Mouse (Mus musculus): ENCODE measurements around the gene Thsd4. TPM values are rescaled to one million over a fixed set of nuclear protein-coding genes. Genes with fewer than 3 reads are reported as not detected.

The Thsd4 gene
- polyA plus RNA-seq, 1 experiment from 2014 or later, result 11.8 TPM

DNA sequence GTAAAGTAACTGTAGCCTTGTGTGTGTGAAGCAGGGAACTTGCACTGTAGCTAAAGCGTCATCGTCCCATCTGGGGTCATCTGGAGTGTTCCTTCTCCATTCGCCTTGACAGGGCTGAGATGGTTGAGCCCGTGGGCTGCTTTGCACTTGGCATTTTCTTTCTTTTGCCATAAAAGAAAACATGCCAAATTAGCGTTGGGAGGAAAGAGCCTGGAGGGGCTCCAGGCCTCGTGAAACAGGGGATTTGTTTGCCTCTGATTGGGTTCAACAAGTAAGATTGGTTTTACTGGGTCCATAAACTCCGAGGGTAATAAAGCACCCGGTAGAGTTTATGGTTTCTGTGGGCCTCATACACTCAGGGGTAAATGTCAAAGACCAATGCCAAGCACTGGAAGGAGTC is 519.5 kb downstream of the Thsd4 start:
- H3K4me3 ChIP-seq (ENCODE audit: low read depth, low read length), result no peak overlapping the region
- no peaks in the 10 kb centered on the region for H3K36me3 ChIP-seq (ENCODE audit: control insufficient read depth, insufficient read depth, low read length)
- 37% methylated on average over 8 of the region's 8 CpGs for WGBS
- no peak overlapping the region for H3K9ac ChIP-seq (ENCODE audit: low read length)
- ATAC-seq (ENCODE audit: insufficient number of reproducible peaks, low FRiP score, low TSS enrichment, low read depth), result peak; percentile 39; the same call in 1 of the 2 replicates
- H3K4me1 ChIP-seq (ENCODE audit: control insufficient read depth, insufficient read depth, low read length), result 0 out of 2 replicates have a peak, but pooled peaks cover 5% of the 10 kb centered on the region
- no peaks in the 10 kb centered on the region for H3K9me3 ChIP-seq (ENCODE audit: control insufficient read depth, low read length)
- H3K27me3 ChIP-seq (ENCODE audit: control insufficient read depth, insufficient read depth, low read length), result no peaks in the 10 kb centered on the region
- peak; percentile 59 for DNase-seq (ENCODE audit: low spot score)
- no peak overlapping the region for H3K4me2 ChIP-seq (ENCODE audit: low read depth, severe bottlenecking)
- H3K27ac ChIP-seq (replicated peaks; ENCODE audit: low read depth, low read length), result peak overlapping the region; percentile 16

DNA sequence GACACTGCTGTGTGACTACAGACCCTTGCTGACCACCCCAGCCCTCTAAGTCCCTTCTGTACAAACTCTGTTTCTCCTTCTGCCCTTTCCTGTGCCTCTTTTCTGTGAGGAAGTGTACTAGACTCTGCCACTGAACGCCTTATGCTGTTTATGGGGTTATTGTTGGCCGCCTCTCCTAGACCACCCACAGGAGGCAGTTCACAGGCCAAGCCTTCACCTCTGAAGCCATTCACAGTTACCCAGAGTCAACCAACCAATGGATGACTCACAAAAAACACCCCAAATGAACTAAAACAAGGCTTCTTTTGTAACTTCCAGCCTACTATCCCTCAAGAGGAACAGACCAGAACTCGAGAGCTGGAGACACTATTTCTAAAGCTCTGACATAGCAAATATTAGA is 520.4 kb downstream of the Thsd4 start:
- Histone ChIP-seq H3K27me3 (ENCODE audit: control insufficient read depth, insufficient read depth, low read length) (no peaks in the 10 kb centered on the region), H3K27ac (replicated peaks; ENCODE audit: low read depth, low read length) (no peak overlapping the region), H3K4me2 (ENCODE audit: low read depth, severe bottlenecking) (no peak overlapping the region), H3K4me3 (ENCODE audit: low read depth, low read length) (no peak overlapping the region), H3K36me3 (ENCODE audit: control insufficient read depth, insufficient read depth, low read length) (no peaks in the 10 kb centered on the region), H3K4me1 (ENCODE audit: control insufficient read depth, insufficient read depth, low read length) (0 out of 2 replicates have a peak, but pooled peaks cover 5% of the 10 kb centered on the region), H3K9me3 (ENCODE audit: control insufficient read depth, low read length) (no peaks in the 10 kb centered on the region), H3K9ac (ENCODE audit: low read length) (no peak overlapping the region)
- ATAC-seq (ENCODE audit: insufficient number of reproducible peaks, low FRiP score, low TSS enrichment, low read depth) (no peak), DNase-seq (ENCODE audit: low spot score) (no peak)
- 60% methylated on average over 3 of the region's 3 CpGs for WGBS

GRCm38 (mm10) chr9:59997725-59998124 is 524.1 kb downstream of the Thsd4 start:
- no peaks in the 10 kb centered on the region for H3K36me3 ChIP-seq (ENCODE audit: control insufficient read depth, insufficient read depth, low read length)
- no peaks in the 10 kb centered on the region for H3K9me3 ChIP-seq (ENCODE audit: control insufficient read depth, low read length)
- no peak for ATAC-seq (ENCODE audit: insufficient number of reproducible peaks, low FRiP score, low TSS enrichment, low read depth)
- no peak overlapping the region for H3K4me2 ChIP-seq (ENCODE audit: low read depth, severe bottlenecking)
- H3K4me1 ChIP-seq (ENCODE audit: control insufficient read depth, insufficient read depth, low read length), result 0 out of 2 replicates have a peak, but pooled peaks cover 5% of the 10 kb centered on the region
- 90% methylated on average over 4 of the region's 4 CpGs for WGBS
- no peak overlapping the region for H3K27ac ChIP-seq (replicated peaks; ENCODE audit: low read depth, low read length)
- DNase-seq (ENCODE audit: low spot score), result no peak
- H3K9ac ChIP-seq (ENCODE audit: low read length), result no peak overlapping the region
- H3K4me3 ChIP-seq (ENCODE audit: low read depth, low read length), result no peak overlapping the region
- H3K27me3 ChIP-seq (ENCODE audit: control insufficient read depth, insufficient read depth, low read length), result no peaks in the 10 kb centered on the region

DNA sequence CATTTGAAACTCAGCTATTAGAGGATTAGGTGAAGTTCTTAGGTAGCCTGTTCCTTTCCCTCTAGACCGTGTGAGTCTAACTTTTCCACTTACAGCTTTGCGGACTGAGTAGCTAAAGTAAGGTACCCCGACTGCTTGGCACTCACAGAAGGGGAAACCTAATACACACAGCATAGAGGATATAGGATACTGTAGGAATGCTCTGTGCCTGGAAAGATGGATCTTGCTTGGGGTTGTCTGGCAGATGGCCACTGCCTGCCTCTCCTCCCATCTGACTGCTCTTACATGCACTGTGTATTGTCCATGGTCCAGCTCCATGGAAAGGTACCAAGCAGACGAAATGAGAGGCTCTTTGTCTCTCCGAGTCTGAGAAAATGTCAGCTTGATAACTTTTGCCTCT is 530.4 kb downstream of the Thsd4 start:
- H3K4me3 ChIP-seq (ENCODE audit: low read depth, low read length), result no peak overlapping the region
- WGBS, result 87% methylated on average over 5 of the region's 5 CpGs
- no peak overlapping the region for H3K27ac ChIP-seq (replicated peaks; ENCODE audit: low read depth, low read length)
- H3K4me2 ChIP-seq (ENCODE audit: low read depth, severe bottlenecking), result no peak overlapping the region
- no peaks in the 10 kb centered on the region for H3K27me3 ChIP-seq (ENCODE audit: control insufficient read depth, insufficient read depth, low read length)
- no peaks in the 10 kb centered on the region for H3K9me3 ChIP-seq (ENCODE audit: control insufficient read depth, low read length)
- ATAC-seq (ENCODE audit: insufficient number of reproducible peaks, low FRiP score, low TSS enrichment, low read depth) (no peak), DNase-seq (ENCODE audit: low spot score) (no peak)
- H3K9ac ChIP-seq (ENCODE audit: low read length), result no peak overlapping the region
- H3K36me3 ChIP-seq (ENCODE audit: control insufficient read depth, insufficient read depth, low read length), result no peaks in the 10 kb centered on the region
- H3K4me1 ChIP-seq (ENCODE audit: control insufficient read depth, insufficient read depth, low read length), result no peaks in the 10 kb centered on the region

- H3K27ac ChIP-seq (replicated peaks; ENCODE audit: low read depth, low read length), result no peak overlapping the region
- H3K4me2 ChIP-seq (ENCODE audit: low read depth, severe bottlenecking), result no peak overlapping the region
- H3K27me3 ChIP-seq (ENCODE audit: control insufficient read depth, insufficient read depth, low read length), result no peaks in the 10 kb centered on the region
- DNase-seq (ENCODE audit: low spot score) (peak; percentile 77), ATAC-seq (ENCODE audit: insufficient number of reproducible peaks, low FRiP score, low TSS enrichment, low read depth) (no peak)
- no peaks in the 10 kb centered on the region for H3K4me1 ChIP-seq (ENCODE audit: control insufficient read depth, insufficient read depth, low read length)
- no peaks in the 10 kb centered on the region for H3K9me3 ChIP-seq (ENCODE audit: control insufficient read depth, low read length)
- H3K36me3 ChIP-seq (ENCODE audit: control insufficient read depth, insufficient read depth, low read length), result no peaks in the 10 kb centered on the region
- WGBS, result 0% methylated on average over 1 of the region's 1 CpGs
- no peak overlapping the region for H3K9ac ChIP-seq (ENCODE audit: low read length)
- no peak overlapping the region for H3K4me3 ChIP-seq (ENCODE audit: low read depth, low read length)
Observed at GRCm38 (mm10) chr9:59989864-59990263, 532.0 kb downstream of the Thsd4 start.

GRCm38 (mm10) chr9:59985900-59986572 is 535.8 kb downstream of the Thsd4 start:
- H3K4me3 ChIP-seq (ENCODE audit: low read depth, low read length), result no peak overlapping the region
- 86% methylated on average over 3 of the region's 3 CpGs for WGBS
- H3K4me1 ChIP-seq (ENCODE audit: control insufficient read depth, insufficient read depth, low read length), result no peaks in the 10 kb centered on the region
- no peak for DNase-seq (ENCODE audit: low spot score)
- H3K4me2 ChIP-seq (ENCODE audit: low read depth, severe bottlenecking), result no peak overlapping the region
- no peaks in the 10 kb centered on the region for H3K27me3 ChIP-seq (ENCODE audit: control insufficient read depth, insufficient read depth, low read length)
- H3K9ac ChIP-seq (ENCODE audit: low read length), result no peak overlapping the region
- no peak for ATAC-seq (ENCODE audit: insufficient number of reproducible peaks, low FRiP score, low TSS enrichment, low read depth)
- H3K27ac ChIP-seq (replicated peaks; ENCODE audit: low read depth, low read length), result no peak overlapping the region
- H3K36me3 ChIP-seq (ENCODE audit: control insufficient read depth, insufficient read depth, low read length), result no peaks in the 10 kb centered on the region
- H3K9me3 ChIP-seq (ENCODE audit: control insufficient read depth, low read length), result no peaks in the 10 kb centered on the region

- H3K36me3 ChIP-seq (ENCODE audit: control insufficient read depth, insufficient read depth, low read length), result no peaks in the 10 kb centered on the region
- H3K27ac ChIP-seq (replicated peaks; ENCODE audit: low read depth, low read length), result no peak overlapping the region
- H3K27me3 ChIP-seq (ENCODE audit: control insufficient read depth, insufficient read depth, low read length), result no peaks in the 10 kb centered on the region
- no peak overlapping the region for H3K4me2 ChIP-seq (ENCODE audit: low read depth, severe bottlenecking)
- H3K4me1 ChIP-seq (ENCODE audit: control insufficient read depth, insufficient read depth, low read length), result no peaks in the 10 kb centered on the region
- WGBS, result 67% methylated on average over 2 of the region's 2 CpGs
- ATAC-seq (ENCODE audit: insufficient number of reproducible peaks, low FRiP score, low TSS enrichment, low read depth) (no peak), DNase-seq (ENCODE audit: low spot score) (no peak)
- H3K4me3 ChIP-seq (ENCODE audit: low read depth, low read length), result no peak overlapping the region
- H3K9ac ChIP-seq (ENCODE audit: low read length), result no peak overlapping the region
- H3K9me3 ChIP-seq (ENCODE audit: control insufficient read depth, low read length), result no peaks in the 10 kb centered on the region
Observed at GRCm38 (mm10) chr9:59981116-59981515, 540.7 kb downstream of the Thsd4 start.

DNA sequence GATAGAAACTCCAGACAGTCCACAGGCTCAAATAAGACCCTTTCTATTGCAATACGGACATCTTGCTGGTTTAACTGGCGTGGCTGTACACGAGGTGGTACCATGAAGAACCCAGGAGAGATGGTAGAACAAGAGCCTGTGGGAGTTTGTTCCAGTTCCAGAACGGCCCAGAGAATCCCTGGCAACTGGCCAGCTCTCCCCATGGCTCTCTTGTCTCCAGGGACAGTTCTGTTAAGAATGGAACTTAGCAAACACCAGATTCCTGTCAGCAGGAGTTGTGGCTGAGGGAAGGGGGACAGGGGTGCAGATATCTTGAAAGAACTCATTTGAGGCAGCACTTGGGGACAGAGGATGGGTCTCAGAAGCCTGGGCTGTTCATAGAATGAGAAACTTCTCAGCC is 550.6 kb downstream of the Thsd4 start:
- Histone ChIP-seq H3K27me3 (ENCODE audit: control insufficient read depth, insufficient read depth, low read length) (no peaks in the 10 kb centered on the region), H3K4me2 (ENCODE audit: low read depth, severe bottlenecking) (no peak overlapping the region), H3K9ac (ENCODE audit: low read length) (no peak overlapping the region), H3K4me1 (ENCODE audit: control insufficient read depth, insufficient read depth, low read length) (no peaks in the 10 kb centered on the region), H3K4me3 (ENCODE audit: low read depth, low read length) (no peak overlapping the region), H3K9me3 (ENCODE audit: control insufficient read depth, low read length) (no peaks in the 10 kb centered on the region), H3K36me3 (ENCODE audit: control insufficient read depth, insufficient read depth, low read length) (no peaks in the 10 kb centered on the region), H3K27ac (replicated peaks; ENCODE audit: low read depth, low read length) (no peak overlapping the region)
- DNase-seq (ENCODE audit: low spot score) (no peak), ATAC-seq (ENCODE audit: insufficient number of reproducible peaks, low FRiP score, low TSS enrichment, low read depth) (no peak)
- WGBS, result 73% methylated on average over 4 of the region's 4 CpGs

DNA sequence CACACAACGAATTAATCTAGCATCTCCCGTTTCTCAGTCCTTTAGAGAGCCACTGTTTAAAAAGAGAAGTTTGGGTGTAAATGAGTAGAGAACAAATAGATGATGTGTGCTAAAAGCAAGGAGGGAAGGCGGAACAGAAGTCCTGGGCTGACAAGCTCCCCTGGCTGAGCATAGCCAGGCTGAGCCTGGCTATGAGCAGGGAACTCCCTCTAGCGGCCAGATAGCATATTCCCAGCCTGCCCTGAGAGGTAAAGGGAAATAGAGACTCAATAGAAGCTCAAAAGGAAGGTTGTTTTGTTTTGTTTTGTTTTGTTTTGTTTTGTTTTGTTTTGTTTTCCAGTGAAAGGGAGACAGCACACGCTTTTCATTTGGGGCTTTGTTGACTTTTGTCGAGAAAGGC is 552.5 kb downstream of the Thsd4 start:
- Histone ChIP-seq H3K9ac (ENCODE audit: low read length) (no peak overlapping the region), H3K4me3 (ENCODE audit: low read depth, low read length) (no peak overlapping the region), H3K27ac (replicated peaks; ENCODE audit: low read depth, low read length) (no peak overlapping the region), H3K4me2 (ENCODE audit: low read depth, severe bottlenecking) (no peak overlapping the region), H3K4me1 (ENCODE audit: control insufficient read depth, insufficient read depth, low read length) (peaks cover 3% of the 10 kb centered on the region), H3K9me3 (ENCODE audit: control insufficient read depth, low read length) (no peaks in the 10 kb centered on the region), H3K27me3 (ENCODE audit: control insufficient read depth, insufficient read depth, low read length) (no peaks in the 10 kb centered on the region), H3K36me3 (ENCODE audit: control insufficient read depth, insufficient read depth, low read length) (no peaks in the 10 kb centered on the region)
- DNase-seq (ENCODE audit: low spot score) (peak; percentile 74), ATAC-seq (ENCODE audit: insufficient number of reproducible peaks, low FRiP score, low TSS enrichment, low read depth) (no peak)
- 34% methylated on average over 6 of the region's 6 CpGs for WGBS
